ENCODE assay signal across 9 mouse cellular contexts in genomic region chr7:114087986-114088385, GRCm38 (mm10). TPM values are rescaled to one million over a fixed set of nuclear protein-coding genes. Genes with fewer than 3 reads are reported as not detected.
DNase-seq lines count a peak whose midpoint lies in the region; ATAC-seq and TF ChIP-seq lines count a peak whose summit lies in the region.
"Had no signal": no experiment of that assay in that cellular context is flagged by ENCODE, and none has a peak within 500 bp of the region (broad histone marks: within the 10 kb centered on the region; RNA-seq: fewer than 3 reads in every experiment).

No protein-coding gene starts in this region.

- TF ChIP-seq CTCF in Patski (IDR thresholded peaks at IDR 0.05): no peak

- no peak overlapping the region for H3K4me3 ChIP-seq in hindbrain, embryonic 16.5 days (ENCODE audit: low read length)
- H3K4me3 ChIP-seq in hindbrain, embryonic 12.5 days: no peak overlapping the region
- H3K4me3 ChIP-seq in intestine, embryonic 16.5 days (ENCODE audit: low read length): no peak overlapping the region
- H3K4me3 ChIP-seq: liver, embryonic 15.5 days had no signal

- in situ Hi-C loops in Patski (cut with MboI; ENCODE audit: low pct_unique_long_range_greater_than_20kb): no loop called here

- H3K9ac ChIP-seq in hindbrain, embryonic 16.5 days (ENCODE audit: low read depth, low read length): no peak overlapping the region
- H3K9ac ChIP-seq in hindbrain, embryonic 12.5 days: no peak overlapping the region
- H3K9ac ChIP-seq in intestine, embryonic 16.5 days (ENCODE audit: low read depth, low read length): 0 out of 2 replicates have a peak overlapping the region, but pooled peaks have one; percentile 11
- H3K9ac ChIP-seq: liver, embryonic 15.5 days had no signal

- H3K9me3 ChIP-seq in hindbrain, embryonic 16.5 days (ENCODE audit: control insufficient read depth, low read length): no peaks in the 10 kb centered on the region
- no peaks in the 10 kb centered on the region for H3K9me3 ChIP-seq in hindbrain, embryonic 12.5 days (replicated peaks)
- H3K9me3 ChIP-seq in intestine, embryonic 16.5 days (ENCODE audit: control insufficient read depth, low read length): no peaks in the 10 kb centered on the region
- H3K9me3 ChIP-seq: liver, embryonic 15.5 days had no signal

- H3K4me1 ChIP-seq in hindbrain, embryonic 16.5 days (ENCODE audit: control insufficient read depth, insufficient read depth, low read depth, low read length): 0 out of 2 replicates have a peak, but pooled peaks cover 4% of the 10 kb centered on the region
- peaks cover 14% of the 10 kb centered on the region for H3K4me1 ChIP-seq in hindbrain, embryonic 12.5 days
- peaks cover 43% of the 10 kb centered on the region for H3K4me1 ChIP-seq in intestine, embryonic 16.5 days (ENCODE audit: control insufficient read depth, insufficient read depth, low read length)

- H3K36me3 ChIP-seq in hindbrain, embryonic 16.5 days (ENCODE audit: control insufficient read depth, insufficient read depth, low read length): no peaks in the 10 kb centered on the region
- no peaks in the 10 kb centered on the region for H3K36me3 ChIP-seq in hindbrain, embryonic 12.5 days
- no peaks in the 10 kb centered on the region for H3K36me3 ChIP-seq in intestine, embryonic 16.5 days (ENCODE audit: control insufficient read depth, insufficient read depth, low read length)
- no peaks in the 10 kb centered on the region for H3K36me3 ChIP-seq in splenic B cell, adult 2 months (ENCODE audit: control insufficient read depth, insufficient read depth, low read length, poor library complexity, severe bottlenecking)
- H3K36me3 ChIP-seq: liver, embryonic 15.5 days had no signal

- 0 out of 2 replicates have a peak overlapping the region, but pooled peaks have one; percentile 1 for H3K4me2 ChIP-seq in hindbrain, embryonic 16.5 days (ENCODE audit: low read length)
- H3K4me2 ChIP-seq in hindbrain, embryonic 12.5 days (replicated peaks): no peak overlapping the region
- H3K4me2 ChIP-seq in intestine, embryonic 16.5 days (ENCODE audit: low read depth, low read length): peak overlapping the region; percentile 39
- H3K4me2 ChIP-seq: liver, embryonic 15.5 days had no signal

- 11% methylated on average over 11 of the region's 11 CpGs for WGBS in hindbrain, embryonic 16.5 days
- WGBS in hindbrain, embryonic 12.5 days: 11% methylated on average over 11 of the region's 11 CpGs
- WGBS in intestine, embryonic 16.5 days: 14% methylated on average over 11 of the region's 11 CpGs

- H3K27ac ChIP-seq in hindbrain, embryonic 16.5 days (ENCODE audit: low read depth, low read length): no peak overlapping the region
- H3K27ac ChIP-seq in hindbrain, embryonic 12.5 days: no peak overlapping the region
- H3K27ac ChIP-seq in intestine, embryonic 16.5 days (ENCODE audit: low read length): peak overlapping the region; percentile 78
- H3K27ac ChIP-seq: liver, embryonic 15.5 days had no signal

- CTCF ChIA-PET in Patski (lab: Charles Lee): interaction anchor here (1.1 kb wide), 1 partner anchor 112 kb away, joined by 3 read pairs; no protein-coding TSS in a partner anchor

- DNase-seq in Patski (ENCODE audit: low read depth, low spot score): no peak
- DNase-seq in splenic B cell, adult 2 months (ENCODE audit: low read depth, low spot score): peak; percentile 47
- DNase-seq in adrenal gland, adult 2 months: no peak
- no peak for DNase-seq in layer of hippocampus, postnatal 25 days (ENCODE audit: extremely low spot score in 1 of 2, low spot score in 1 of 2)
- DNase-seq: kidney, adult 11 months had no signal

- POLR2A ChIA-PET in Patski (lab: Charles Lee): no interaction called here

- H3K27me3 ChIP-seq in hindbrain, embryonic 16.5 days (replicated peaks; ENCODE audit: control insufficient read depth, insufficient read depth, low read length): no peaks in the 10 kb centered on the region
- no peaks in the 10 kb centered on the region for H3K27me3 ChIP-seq in hindbrain, embryonic 12.5 days
- no peaks in the 10 kb centered on the region for H3K27me3 ChIP-seq in Patski
- no peaks in the 10 kb centered on the region for H3K27me3 ChIP-seq in intestine, embryonic 16.5 days (replicated peaks; ENCODE audit: control insufficient read depth, insufficient read depth, low read length)
- no peaks in the 10 kb centered on the region for H3K27me3 ChIP-seq in splenic B cell, adult 2 months (ENCODE audit: control insufficient read depth, insufficient read depth, low read length, poor library complexity, severe bottlenecking)
- H3K27me3 ChIP-seq: liver, embryonic 15.5 days had no signal

- ATAC-seq in hindbrain, embryonic 16.5 days: no peak
- ATAC-seq in hindbrain, embryonic 12.5 days (ENCODE audit: low FRiP score): no peak
- peak; percentile 44 for ATAC-seq in Patski
- ATAC-seq in intestine, embryonic 16.5 days: peak; percentile 36; the same call in 1 of the 2 replicates

RNA-seq across cellular contexts. Expression of gene Rras2, which starts 29.6 kb away (rescaled TPM):
- polyA plus RNA-seq in hindbrain, embryonic 16.5 days (2015; fragmentation: Nextera tagmentation; extraction: Ambion mirVana): 18.3 and 19.6 TPM in 2 replicates
- polyA plus RNA-seq in hindbrain, embryonic 12.5 days (2016; fragmentation: Nextera tagmentation; extraction: Ambion mirVana): 19.4 and 21.7 TPM in 2 replicates
- 145 TPM for polyA plus RNA-seq in Patski (2021)
- 20.6 and 21.2 TPM in 2 replicates for polyA plus RNA-seq in intestine, embryonic 16.5 days (2015; fragmentation: Nextera tagmentation; extraction: Ambion mirVana)
- total RNA-seq in adrenal gland, adult 2 months (2021): 10 to 100 TPM; 27.5 TPM
- polyA plus RNA-seq in adrenal gland, adult 2 months (2012; rRNA removed): 14.8 and 24.6 TPM in 2 replicates
- total RNA-seq in layer of hippocampus, postnatal 25 days (2021): 10 to 100 TPM; 34.6 to 36.9 TPM

Comparison
In these comparisons a context has a peak if more than half of its experiments do, and no peak if none do; other contexts are left out.
1. ATAC-seq: peak in Patski (single experiment) and intestine, embryonic 16.5 days (single experiment); none in hindbrain, embryonic 16.5 days (single experiment) and hindbrain, embryonic 12.5 days (single experiment).